Mouse (Mus musculus) granulocyte monocyte progenitor cell, adult 5-6 weeks (primary cell): ENCODE data around the gene Col4a1. TPM values are rescaled to one million over a fixed set of nuclear protein-coding genes. Genes with fewer than 3 reads are reported as not detected.

Source experiments
- ATAC-seq: replicated peaks from 2 replicates; pipeline ENCODE4 v1.8.0; 2016; ENCODE audit warnings: mild to moderate bottlenecking, moderate TSS enrichment, inconsistent platforms; ENCODE audit not compliant: poor library complexity, severe bottlenecking
- total RNA-seq, 2 experiments: library from RNA; stranded (forward) in 1 of 2; stranded (reverse) in 1 of 2; fragments of 200-712, 200-1000 nt in 1 of 2; fragments of >200 nt in 1 of 2; fragmentation: Nextera tagmentation in 1 of 2; gene quantifications; 2 replicates each; pipeline ENCODE4 v1.2.3; 2014 to 2017

The Col4a1 gene
- total RNA-seq (2014; fragmentation: Nextera tagmentation) (not detected in 2 replicates), total RNA-seq (2017) (0.22 and 0.67 TPM in 2 replicates)

DNA sequence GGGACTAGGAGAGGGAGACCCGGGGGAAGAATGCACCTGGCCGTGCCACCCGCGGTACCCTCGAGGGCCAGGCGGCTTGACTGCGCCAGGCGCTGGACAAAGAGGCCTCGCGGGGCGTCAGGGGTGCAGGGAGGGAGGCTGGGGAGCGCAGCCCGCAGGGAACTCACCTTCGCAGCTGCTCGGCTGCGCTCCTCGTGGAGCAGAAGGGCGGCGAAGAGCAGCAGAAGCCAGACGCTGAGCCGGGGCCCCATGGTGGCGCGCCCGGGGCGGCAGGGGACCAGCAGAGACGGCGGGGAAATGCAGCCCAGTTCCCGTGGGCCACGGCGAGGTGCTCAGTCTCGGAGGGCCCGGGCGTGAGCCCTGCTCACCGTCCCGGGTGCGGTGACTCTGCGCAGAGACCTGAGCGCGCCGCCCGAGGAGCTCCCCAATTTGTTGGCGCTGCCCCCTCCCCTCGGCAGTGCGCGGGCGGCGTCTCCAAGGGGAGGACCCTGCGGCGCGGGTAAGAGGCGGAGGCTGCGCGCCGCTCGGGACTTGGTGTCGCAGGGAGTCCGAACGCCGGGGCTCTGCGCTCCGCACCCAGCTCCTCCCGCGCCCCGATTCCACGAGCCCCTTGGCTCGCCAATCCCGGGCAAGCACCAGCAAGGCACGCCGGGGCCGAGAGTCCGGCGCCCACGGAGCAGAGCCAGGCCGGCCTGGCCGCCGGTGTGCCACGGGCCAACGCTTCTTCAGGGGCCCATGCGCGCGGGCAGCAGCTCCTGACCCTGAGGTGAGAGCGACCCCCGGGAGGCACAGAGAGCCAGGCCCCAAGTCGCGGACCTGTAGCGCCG is at the start of gene Col4a1, which contains the start of gene Col4a2:
TSS of gene Col4a1 (minus strand) at position 478 of the 827 bp plus-strand sequence.
TSS of gene Col4a2 (plus strand) at position 457 of the 827 bp plus-strand sequence.
- ATAC-seq = peak; percentile 49

DNA sequence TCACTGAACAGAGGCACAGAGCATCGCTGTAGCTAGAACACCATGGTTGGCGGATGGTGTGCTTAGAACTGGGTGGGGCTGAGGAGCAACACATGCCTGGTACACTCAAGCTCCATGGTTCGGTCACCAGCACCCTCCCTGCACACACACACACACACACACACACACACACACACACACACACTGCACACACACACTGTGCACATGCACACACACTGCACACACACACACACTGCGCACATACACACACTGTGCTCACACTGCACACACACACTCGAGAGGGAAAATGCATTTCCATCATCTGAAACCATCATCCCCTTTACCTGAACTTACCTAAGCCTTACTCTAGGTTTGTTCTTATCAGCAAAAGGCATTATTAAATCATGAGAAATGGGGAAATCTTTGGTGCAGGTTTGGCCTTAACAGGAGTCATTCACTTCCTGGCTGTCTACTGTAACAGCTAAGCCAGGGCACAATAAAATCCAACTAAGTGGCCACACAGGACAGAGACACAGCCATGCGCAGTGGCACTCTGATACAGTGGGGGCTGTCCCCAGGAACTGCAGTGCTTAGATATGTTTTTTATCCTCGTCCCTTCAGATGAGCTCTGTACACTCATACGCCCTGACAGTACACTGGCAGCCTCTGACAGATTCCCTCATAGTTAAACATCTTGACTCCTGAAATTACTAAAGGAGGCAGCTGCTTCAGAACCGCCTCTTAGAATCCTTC is 49.1 kb upstream of the Col4a1 start:
- ATAC-seq = no peak

DNA sequence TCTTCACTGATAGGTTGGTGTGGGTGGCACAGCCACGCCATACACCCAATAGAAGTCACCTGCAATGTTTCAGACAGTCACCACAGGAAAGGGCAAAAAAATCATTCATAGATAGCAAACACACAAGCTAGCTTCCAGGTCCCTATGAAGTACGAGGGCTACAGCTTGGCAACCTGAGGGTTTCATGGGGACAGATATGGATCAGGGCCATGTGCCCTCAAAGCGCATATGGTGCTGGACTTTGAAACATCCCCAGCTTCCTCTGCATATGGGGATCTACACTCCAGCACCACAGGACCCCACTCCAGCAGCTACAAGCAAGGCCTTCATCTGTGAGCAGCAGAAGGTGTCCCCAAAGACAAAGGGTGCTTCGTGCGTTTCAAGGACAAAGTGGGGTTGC is 47.2 kb upstream of the Col4a1 start:
- no peak for ATAC-seq

DNA sequence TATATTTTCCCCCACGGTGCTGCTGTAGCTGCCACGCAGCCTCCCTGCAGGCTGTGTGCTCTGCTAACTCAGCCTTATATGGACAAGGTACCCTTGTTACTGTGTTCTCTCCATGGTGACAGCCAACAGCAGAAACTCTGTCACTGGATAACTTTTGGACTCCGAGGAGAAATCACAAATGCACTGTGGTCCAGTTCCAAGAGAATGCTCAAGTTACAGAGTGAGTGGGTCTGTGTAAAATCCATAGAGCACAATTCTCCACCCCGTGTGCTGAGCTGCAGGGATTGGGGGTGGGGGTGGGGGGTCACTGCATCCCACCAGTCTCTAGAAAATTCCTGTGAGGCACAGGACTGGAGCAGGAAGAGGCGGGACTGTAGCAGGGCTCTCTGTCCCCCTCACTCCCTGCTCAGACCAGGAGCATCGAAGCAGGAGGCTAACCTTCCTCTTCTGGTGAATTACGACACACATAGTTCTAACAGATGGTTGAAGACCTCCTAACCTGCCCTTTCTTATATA is 45.4 kb upstream of the Col4a1 start:
- ATAC-seq = peak; percentile 44; the same call in 1 of the 2 replicates

- ATAC-seq = no peak
Measured at GRCm38 (mm10) chr8:11356776-11357175, 44.1 kb upstream of the Col4a1 start.

- ATAC-seq = no peak
Measured at GRCm38 (mm10) chr8:11355900-11356299, 43.3 kb upstream of the Col4a1 start.

DNA sequence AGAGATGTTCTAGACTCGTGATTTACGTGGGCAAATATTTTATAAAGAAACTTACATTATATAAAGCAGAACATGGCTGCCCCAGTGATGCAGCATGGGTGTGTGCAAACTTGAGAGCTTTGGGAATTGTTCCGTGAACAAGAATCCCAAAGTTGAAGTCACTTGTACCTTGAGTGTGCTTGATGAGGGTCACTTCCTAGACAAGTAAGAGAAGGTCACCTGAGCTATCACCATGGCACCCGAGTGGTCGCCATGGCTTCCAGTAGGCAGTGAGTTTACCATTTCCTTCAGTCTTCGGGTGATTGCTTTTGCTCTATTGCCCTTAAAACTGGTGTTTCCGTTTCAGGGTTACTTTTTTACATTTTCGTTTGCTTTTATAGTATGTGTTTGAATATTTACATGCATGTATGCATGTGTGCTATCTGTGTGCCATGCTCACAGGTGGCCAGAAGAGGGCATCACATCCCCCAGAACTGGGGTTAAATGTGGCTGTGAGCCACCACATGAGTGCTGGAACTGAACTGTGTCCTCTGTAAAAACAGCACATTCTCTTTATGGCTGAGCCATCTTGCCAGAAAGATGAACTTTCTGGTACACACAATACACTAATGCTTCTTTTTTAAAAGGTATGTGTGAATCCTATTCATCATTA is 42.3 kb upstream of the Col4a1 start:
- ATAC-seq = no peak

- ATAC-seq = no peak
Measured at GRCm38 (mm10) chr8:11352514-11352913, 39.9 kb upstream of the Col4a1 start.

DNA sequence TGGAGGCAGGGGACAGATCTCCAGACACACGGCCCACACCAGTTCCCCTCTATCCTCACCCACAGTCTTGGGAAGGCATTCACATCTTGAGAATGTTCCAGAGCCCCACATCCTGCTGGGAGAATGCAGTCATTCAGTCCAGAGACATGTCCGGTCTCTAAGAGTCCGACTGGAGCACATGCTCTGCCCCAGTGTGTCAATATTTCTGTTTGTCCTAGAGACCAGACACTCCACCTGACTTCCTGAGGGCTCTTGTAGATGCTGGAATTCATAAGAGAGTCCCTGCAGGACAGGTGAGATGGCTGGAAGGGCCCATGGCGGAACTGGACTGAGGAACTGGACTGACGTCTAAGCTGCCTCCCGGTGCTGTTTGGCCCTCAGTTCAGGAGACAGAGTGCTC is 38.7 kb upstream of the Col4a1 start:
- no peak for ATAC-seq

- no peak for ATAC-seq
Measured at GRCm38 (mm10) chr8:11348622-11349021, 36.0 kb upstream of the Col4a1 start.

- ATAC-seq = peak; percentile 30; the same call in 1 of the 2 replicates
Measured at GRCm38 (mm10) chr8:11347699-11348098, 35.1 kb upstream of the Col4a1 start.

DNA sequence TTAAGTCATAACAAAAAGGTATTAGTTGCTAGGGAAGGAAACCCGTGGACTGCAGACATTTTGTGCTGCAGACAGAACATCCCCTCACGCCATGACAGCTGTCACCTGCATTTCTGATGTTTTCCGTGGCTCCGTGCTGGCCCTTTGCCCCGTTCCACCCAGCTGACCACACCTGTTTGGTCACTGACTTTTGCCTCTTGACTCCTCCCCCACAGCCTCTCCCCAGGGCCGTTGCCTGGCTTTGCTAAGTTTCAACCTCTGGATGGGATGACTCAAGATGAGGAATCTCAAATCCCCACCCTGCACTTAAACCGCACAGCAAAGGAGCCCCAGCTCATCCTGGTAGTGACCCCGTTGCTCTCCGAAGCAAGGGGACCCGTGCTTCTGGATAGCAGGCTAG is 33.6 kb upstream of the Col4a1 start:
- no peak for ATAC-seq

DNA sequence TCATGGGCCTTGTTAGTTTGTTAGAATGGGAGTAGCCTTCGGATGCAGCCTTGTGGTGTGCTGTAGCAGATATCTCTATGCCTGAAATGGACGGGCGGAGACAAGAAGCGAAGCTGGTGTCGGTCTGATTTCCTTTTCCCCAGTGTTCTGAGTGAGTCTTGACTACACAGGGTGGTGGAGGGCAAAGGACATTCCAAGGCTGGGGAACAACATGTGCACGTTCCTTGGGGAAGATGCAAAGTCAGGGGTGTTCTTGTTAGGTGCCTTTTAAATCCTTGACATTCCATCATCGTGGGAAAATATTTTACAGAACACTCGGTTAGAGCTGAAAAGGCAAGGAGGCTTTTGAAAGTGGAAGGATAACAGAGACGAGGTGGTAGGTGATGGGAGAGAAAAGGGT is 31.8 kb upstream of the Col4a1 start:
- ATAC-seq = no peak

DNA sequence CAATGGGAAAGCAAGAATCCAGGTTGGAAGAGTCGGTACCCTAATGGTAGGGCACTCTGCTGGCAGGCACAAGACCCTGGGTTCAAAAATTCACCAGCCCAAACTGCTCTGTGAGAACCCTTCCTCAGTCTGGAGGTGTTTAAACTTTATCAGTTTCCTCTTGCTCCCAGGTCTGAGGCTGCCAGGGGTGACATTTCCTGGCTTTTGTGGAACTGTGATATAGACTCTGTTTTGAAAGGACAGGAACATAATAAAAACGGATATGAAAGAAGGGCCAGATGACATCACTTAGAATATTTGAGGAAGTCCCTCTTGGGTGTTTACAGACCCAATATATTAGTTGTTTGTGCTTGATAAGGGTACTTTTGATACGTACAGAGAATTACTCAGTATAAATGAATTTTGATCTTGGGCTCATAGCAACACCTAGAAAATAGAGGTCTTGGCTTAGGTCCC is 28.5 kb upstream of the Col4a1 start:
- ATAC-seq = peak; percentile 73

- peak; percentile 64 for ATAC-seq
Measured at GRCm38 (mm10) chr8:11340310-11341110, 27.9 kb upstream of the Col4a1 start.

DNA sequence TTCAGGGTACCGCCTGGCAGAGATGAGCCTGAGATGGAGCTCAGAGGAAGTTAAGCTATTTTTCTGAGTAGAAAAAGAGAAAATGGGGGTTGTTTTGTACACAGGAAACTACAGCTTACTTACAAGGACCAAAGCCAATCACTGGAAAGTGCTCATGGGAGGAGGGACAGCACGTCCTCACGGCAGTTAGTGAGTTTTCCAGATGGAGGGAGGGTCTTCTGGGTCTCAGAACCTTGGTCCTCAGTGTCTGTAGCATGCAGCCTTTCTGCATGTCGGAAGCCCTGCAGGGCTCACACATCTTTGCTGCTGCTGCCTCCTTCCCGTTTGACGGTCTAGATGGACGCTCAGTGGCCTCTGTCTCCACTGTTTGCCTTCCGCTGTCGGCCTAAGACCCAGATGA is 25.9 kb upstream of the Col4a1 start:
- ATAC-seq = no peak

GRCm38 (mm10) chr8:11337642-11338041 is 25.0 kb upstream of the Col4a1 start:
- 0 out of 2 replicates have a peak, but pooled peaks have one; percentile 13 for ATAC-seq

DNA sequence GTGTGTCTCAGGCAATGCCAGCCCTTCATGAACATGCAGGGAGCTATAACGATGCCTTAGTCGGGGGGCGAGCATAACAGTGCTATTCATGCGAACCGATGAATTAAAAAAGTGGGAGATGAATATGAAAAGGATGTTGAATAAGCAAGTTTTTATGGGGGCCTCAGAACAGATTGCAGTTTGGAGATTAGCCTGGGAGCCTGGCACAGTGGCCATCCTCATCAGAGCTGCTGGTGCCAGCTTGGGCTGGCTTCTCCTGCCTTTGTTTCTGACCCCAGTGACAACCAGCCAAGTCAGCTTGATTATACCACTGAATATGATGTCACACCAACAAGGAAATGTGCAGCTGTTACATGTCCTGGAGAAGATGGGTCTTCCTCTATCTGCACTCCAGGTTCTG is 23.7 kb upstream of the Col4a1 start:
- ATAC-seq = no peak

DNA sequence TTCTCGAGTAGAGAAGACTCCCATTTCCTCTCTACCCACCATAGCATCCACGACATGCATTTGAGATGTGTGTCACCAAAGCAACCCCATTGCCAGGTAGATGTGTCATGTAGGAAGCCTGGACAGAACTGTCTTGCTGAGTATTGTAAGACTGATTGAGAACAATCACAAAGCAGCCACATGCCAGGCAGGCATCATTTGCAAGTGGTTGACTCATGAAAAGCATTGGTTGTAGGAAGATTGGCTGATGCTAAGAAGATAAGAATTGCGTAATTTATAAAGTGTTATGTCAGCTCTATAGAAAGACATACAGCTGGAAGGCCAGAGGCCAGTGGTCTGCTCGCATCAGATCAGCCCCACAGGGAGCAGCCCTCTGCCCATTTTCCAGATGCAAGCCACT is 22.6 kb upstream of the Col4a1 start:
- peak; percentile 42 for ATAC-seq

DNA sequence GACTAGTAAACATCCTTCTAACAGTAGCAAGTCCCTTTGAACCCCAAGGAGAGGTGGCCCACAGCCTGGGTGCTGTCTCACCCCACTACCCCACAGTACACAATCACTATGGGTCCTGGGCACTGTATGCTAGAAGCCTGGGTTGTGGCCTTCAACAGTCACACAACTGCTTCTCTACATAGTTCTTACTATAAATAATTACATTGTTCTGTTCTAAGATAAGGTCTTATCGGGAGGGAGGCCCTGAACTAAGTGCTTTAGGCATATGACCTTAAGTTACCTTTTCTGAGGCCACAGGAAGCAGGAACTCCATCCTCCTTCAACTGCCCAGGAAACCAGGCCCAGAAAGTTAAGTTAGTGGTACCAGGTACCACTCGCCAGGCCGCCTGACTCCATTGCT is 21.9 kb upstream of the Col4a1 start:
- ATAC-seq = no peak
